Mouse (Mus musculus) bone marrow, adult 2 months (tissue): ENCODE data around the gene Acadvl.

Experiments used
- CTCF ChIP-seq: fragments of 200-500 bp; IDR thresholded peaks from 2 replicates; pipeline ENCODE4 v1.5.1; 2011; ENCODE audit warnings: low read length, control low read depth; ENCODE audit not compliant: control insufficient read depth, insufficient read depth
- POLR2A ChIP-seq: fragments of 200-500 bp; IDR thresholded peaks from 2 replicates; pipeline ENCODE4 v1.6.1; 2011; ENCODE audit warnings: low read depth, mild to moderate bottlenecking, control low read depth, low read length, borderline replicate concordance; ENCODE audit not compliant: control insufficient read depth

DNA sequence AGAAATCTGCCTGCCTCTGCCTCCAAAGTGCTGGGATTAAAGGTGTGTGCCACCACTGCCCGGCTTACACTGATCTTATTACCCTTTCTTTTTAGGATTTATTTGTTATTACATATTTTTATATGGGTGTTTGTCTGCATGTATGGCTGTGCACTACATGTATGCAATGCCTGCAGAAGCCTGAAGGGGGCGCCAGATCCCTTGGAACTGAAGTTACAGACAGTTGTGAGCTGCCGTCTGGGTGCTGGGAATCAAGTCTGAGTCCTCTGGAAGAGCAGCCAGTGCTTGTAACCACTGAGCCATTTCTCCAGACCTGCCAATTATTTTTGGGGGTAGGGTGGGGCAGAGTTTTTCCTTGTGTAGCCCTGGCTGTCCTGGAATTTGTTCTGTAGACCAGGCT lies 47.8 kb upstream of the Acadvl start:
- TF ChIP-seq CTCF (no peak), POLR2A (no peak)
